Mouse (Mus musculus): ENCODE results near the gene Brap. TPM values are rescaled to one million over a fixed set of nuclear protein-coding genes. Genes with fewer than 3 reads are reported as not detected.
"Not testable (repeated sequence)": the region's sequence is repeated elsewhere in the genome, so short reads cannot be mapped to it uniquely, and the experiment has no call there.

The Brap gene
- polyA plus RNA-seq, 1 experiment from 2014 or later, result 26.6 TPM

DNA sequence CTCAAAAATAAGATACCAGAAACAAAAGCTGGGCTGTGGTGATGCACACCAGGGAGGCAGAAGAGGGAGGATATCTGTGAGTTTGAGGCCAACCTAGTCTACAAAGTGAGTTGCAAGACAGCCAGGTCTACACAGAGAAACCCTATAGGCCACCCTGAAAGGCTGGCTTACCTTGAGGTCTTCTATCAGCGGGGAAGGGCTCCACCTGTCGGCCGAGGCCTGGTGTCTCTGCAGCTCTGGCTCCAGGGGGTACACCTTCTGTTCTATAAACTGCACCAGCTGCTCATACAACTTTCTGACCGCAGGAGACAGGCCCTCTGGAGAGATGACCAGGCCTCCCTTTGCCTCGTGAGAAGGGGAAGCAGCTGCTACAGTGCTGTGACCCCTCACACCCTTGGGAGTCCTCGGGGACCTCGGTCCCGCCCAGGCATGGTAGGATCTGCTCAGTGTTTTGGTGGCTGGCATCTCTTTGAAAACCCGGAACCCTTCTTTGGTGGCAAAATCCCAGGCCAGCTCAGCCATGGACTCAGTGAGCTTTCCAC is 29.2 kb upstream of the Brap start:
- not testable (repeated sequence) for H3K27me3 ChIP-seq (ENCODE audit: control insufficient read depth, insufficient read depth, low read length); ATAC-seq (ENCODE audit: insufficient number of reproducible peaks, insufficient read depth, low FRiP score, low read depth); H3K36me3 ChIP-seq (ENCODE audit: control insufficient read depth, insufficient read depth, low read length); H3K9ac ChIP-seq (ENCODE audit: low read length); H3K4me2 ChIP-seq (ENCODE audit: low read length); H3K4me3 ChIP-seq (ENCODE audit: control insufficient read depth in 1 of 2, insufficient read depth in 1 of 2, low read depth in 1 of 2, low read length in 2 of 2); H3K27ac ChIP-seq (replicated peaks in 1 of 2; ENCODE audit: control insufficient read depth in 1 of 2, insufficient read depth in 1 of 2, low read depth in 2 of 2, low read length in 2 of 2); H3K4me1 ChIP-seq (ENCODE audit: control insufficient read depth in 2 of 2, insufficient read depth in 2 of 2, low read length in 2 of 2); H3K9me3 ChIP-seq (ENCODE audit: control insufficient read depth, low read length)
- WGBS, result 66% methylated on average over 8 of the region's 9 CpGs

DNA sequence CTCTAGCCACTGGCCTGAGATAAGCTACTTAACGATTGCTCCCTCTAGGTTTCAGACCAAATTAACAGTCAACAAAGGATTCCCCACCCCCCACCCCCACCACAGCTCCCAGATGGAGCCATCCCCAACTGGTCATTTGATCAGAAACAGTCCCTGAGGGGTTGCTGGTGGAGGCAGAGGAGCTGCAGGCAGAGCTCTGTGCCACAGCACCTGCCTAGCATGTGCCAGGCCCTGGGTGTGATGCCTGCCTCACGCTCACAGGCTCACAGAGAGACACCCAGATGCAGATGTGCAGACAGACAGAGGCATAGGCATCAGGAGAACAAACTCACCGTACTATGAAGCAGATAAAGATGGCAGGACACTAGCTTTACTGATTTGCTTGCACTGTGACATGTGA is 27.6 kb upstream of the Brap start:
- Histone ChIP-seq H3K9ac (ENCODE audit: low read length) (no peak overlapping the region), H3K36me3 (ENCODE audit: control insufficient read depth, insufficient read depth, low read length) (no peaks in the 10 kb centered on the region), H3K9me3 (ENCODE audit: control insufficient read depth, low read length) (no peaks in the 10 kb centered on the region), H3K4me1 (ENCODE audit: control insufficient read depth in 2 of 2, insufficient read depth in 2 of 2, low read length in 2 of 2) (no peaks in the 10 kb centered on the region), H3K4me2 (ENCODE audit: low read length) (no peak overlapping the region), H3K27ac (replicated peaks in 1 of 2; ENCODE audit: control insufficient read depth in 1 of 2, insufficient read depth in 1 of 2, low read depth in 2 of 2, low read length in 2 of 2) (no peak overlapping the region), H3K4me3 (ENCODE audit: control insufficient read depth in 1 of 2, insufficient read depth in 1 of 2, low read depth in 1 of 2, low read length in 2 of 2) (no peak overlapping the region), H3K27me3 (ENCODE audit: control insufficient read depth, insufficient read depth, low read length) (no peaks in the 10 kb centered on the region)
- no peak for ATAC-seq (ENCODE audit: insufficient number of reproducible peaks, insufficient read depth, low FRiP score, low read depth)
- WGBS, result 28% methylated on average over 3 of the region's 3 CpGs

DNA sequence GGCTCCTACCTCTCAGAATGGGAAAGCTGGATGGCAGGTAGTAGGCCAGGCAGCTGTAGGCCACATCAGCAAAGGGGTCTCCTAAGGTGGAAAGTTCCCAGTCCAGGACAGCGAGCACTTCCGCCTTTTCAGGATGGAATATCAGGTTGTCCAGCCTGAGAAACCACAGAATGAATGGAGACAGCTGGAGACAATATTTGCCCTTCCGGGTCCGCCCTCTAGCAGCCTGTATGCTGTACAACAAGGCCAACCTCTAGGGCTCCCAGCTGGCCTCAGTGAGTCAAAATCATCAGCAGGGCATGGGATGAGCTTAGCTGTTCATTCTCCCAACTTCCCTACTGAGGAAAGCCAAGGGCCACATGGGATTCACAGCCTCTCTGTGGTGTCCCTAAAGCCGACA is 25.7 kb upstream of the Brap start:
- 86% methylated on average over 5 of the region's 5 CpGs for WGBS
- H3K4me2 ChIP-seq (ENCODE audit: low read length), result no peak overlapping the region
- no peak overlapping the region for H3K4me3 ChIP-seq (ENCODE audit: control insufficient read depth in 1 of 2, insufficient read depth in 1 of 2, low read depth in 1 of 2, low read length in 2 of 2)
- H3K36me3 ChIP-seq (ENCODE audit: control insufficient read depth, insufficient read depth, low read length), result no peaks in the 10 kb centered on the region
- H3K27me3 ChIP-seq (ENCODE audit: control insufficient read depth, insufficient read depth, low read length), result no peaks in the 10 kb centered on the region
- no peak overlapping the region for H3K27ac ChIP-seq (replicated peaks in 1 of 2; ENCODE audit: control insufficient read depth in 1 of 2, insufficient read depth in 1 of 2, low read depth in 2 of 2, low read length in 2 of 2)
- no peak for ATAC-seq (ENCODE audit: insufficient number of reproducible peaks, insufficient read depth, low FRiP score, low read depth)
- H3K9me3 ChIP-seq (ENCODE audit: control insufficient read depth, low read length), result no peaks in the 10 kb centered on the region
- H3K4me1 ChIP-seq (ENCODE audit: control insufficient read depth in 2 of 2, insufficient read depth in 2 of 2, low read length in 2 of 2), result no peaks in the 10 kb centered on the region
- no peak overlapping the region for H3K9ac ChIP-seq (ENCODE audit: low read length)

DNA sequence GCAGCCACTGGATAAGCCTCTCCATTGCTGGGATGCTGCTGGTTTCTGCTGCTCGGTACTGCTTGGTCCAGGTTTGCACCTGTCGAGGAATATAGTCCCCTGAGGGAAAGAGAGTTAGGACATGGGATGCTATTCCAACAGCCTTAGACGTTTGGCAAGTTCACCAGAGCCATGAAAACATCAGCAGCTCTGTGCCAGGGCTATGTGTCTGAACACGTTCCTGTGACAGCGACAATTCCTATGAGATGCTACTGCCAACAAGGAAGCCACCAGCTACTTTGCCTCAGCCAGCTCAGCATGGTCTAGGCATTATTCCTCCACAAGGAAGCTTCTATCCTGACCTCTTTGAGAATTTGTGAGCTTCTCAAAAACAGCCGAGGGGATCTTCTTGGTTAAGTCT is 23.1 kb upstream of the Brap start:
- Histone ChIP-seq H3K4me3 (ENCODE audit: control insufficient read depth in 1 of 2, insufficient read depth in 1 of 2, low read depth in 1 of 2, low read length in 2 of 2) (no peak overlapping the region), H3K27ac (replicated peaks in 1 of 2; ENCODE audit: control insufficient read depth in 1 of 2, insufficient read depth in 1 of 2, low read depth in 2 of 2, low read length in 2 of 2) (no peak overlapping the region), H3K4me1 (ENCODE audit: control insufficient read depth in 2 of 2, insufficient read depth in 2 of 2, low read length in 2 of 2) (no peaks in the 10 kb centered on the region), H3K27me3 (ENCODE audit: control insufficient read depth, insufficient read depth, low read length) (no peaks in the 10 kb centered on the region), H3K9ac (ENCODE audit: low read length) (no peak overlapping the region), H3K9me3 (ENCODE audit: control insufficient read depth, low read length) (no peaks in the 10 kb centered on the region), H3K36me3 (ENCODE audit: control insufficient read depth, insufficient read depth, low read length) (no peaks in the 10 kb centered on the region), H3K4me2 (ENCODE audit: low read length) (no peak overlapping the region)
- no peak for ATAC-seq (ENCODE audit: insufficient number of reproducible peaks, insufficient read depth, low FRiP score, low read depth)
- 78% methylated on average over 6 of the region's 6 CpGs for WGBS

DNA sequence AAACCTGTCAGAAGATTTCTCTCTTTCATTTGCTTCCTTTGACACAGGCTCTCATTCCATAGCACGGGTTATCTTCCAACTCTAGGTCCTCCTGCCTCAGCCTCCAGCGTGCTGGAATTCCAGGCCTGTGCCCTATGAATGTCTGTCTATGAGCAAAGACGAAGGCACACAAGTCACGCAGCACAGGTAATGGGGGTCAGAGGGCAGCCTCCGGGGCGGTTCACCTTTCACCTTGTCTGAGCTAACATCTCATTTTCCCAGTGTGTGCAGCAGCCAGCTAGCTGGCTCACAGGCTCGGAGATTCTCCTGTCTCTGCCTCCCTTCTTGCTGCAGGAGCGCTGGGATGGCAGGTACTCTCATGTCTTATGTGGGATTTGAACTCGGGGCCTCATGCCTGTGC is 20.8 kb upstream of the Brap start:
- Histone ChIP-seq H3K4me3 (ENCODE audit: control insufficient read depth in 1 of 2, insufficient read depth in 1 of 2, low read depth in 1 of 2, low read length in 2 of 2) (no peak overlapping the region), H3K9me3 (ENCODE audit: control insufficient read depth, low read length) (no peaks in the 10 kb centered on the region), H3K4me2 (ENCODE audit: low read length) (no peak overlapping the region), H3K27me3 (ENCODE audit: control insufficient read depth, insufficient read depth, low read length) (no peaks in the 10 kb centered on the region), H3K27ac (replicated peaks in 1 of 2; ENCODE audit: control insufficient read depth in 1 of 2, insufficient read depth in 1 of 2, low read depth in 2 of 2, low read length in 2 of 2) (no peak overlapping the region), H3K4me1 (ENCODE audit: control insufficient read depth in 2 of 2, insufficient read depth in 2 of 2, low read length in 2 of 2) (no peaks in the 10 kb centered on the region), H3K36me3 (ENCODE audit: control insufficient read depth, insufficient read depth, low read length) (no peaks in the 10 kb centered on the region), H3K9ac (ENCODE audit: low read length) (no peak overlapping the region)
- no peak for ATAC-seq (ENCODE audit: insufficient number of reproducible peaks, insufficient read depth, low FRiP score, low read depth)
- 87% methylated on average over 9 of the region's 9 CpGs for WGBS

DNA sequence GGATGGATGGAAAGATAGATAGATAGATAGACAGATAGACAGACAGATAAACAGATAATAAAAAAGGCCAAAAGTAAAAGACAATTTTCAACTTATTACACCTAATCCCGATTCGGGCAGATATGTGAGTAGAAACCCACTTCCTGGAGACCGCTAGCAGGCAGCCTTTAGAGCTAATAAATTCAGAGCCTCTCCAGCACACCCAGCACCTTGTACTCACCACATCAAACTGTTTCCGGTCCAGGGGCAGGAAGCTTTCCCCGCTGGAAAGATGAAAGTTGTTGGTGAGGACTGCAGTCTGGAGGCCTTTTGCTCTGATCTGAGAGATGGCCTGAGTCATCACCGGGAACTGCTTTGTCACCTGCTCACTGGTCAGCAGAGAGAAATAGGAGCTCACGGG is 11.2 kb upstream of the Brap start:
- H3K9me3 ChIP-seq (ENCODE audit: control insufficient read depth, low read length), result no peaks in the 10 kb centered on the region
- H3K27ac ChIP-seq (replicated peaks in 1 of 2; ENCODE audit: control insufficient read depth in 1 of 2, insufficient read depth in 1 of 2, low read depth in 2 of 2, low read length in 2 of 2), result no peak overlapping the region
- no peak for ATAC-seq (ENCODE audit: insufficient number of reproducible peaks, insufficient read depth, low FRiP score, low read depth)
- no peaks in the 10 kb centered on the region for H3K27me3 ChIP-seq (ENCODE audit: control insufficient read depth, insufficient read depth, low read length)
- no peak overlapping the region for H3K4me3 ChIP-seq (ENCODE audit: control insufficient read depth in 1 of 2, insufficient read depth in 1 of 2, low read depth in 1 of 2, low read length in 2 of 2)
- no peak overlapping the region for H3K4me2 ChIP-seq (ENCODE audit: low read length)
- no peaks in the 10 kb centered on the region for H3K36me3 ChIP-seq (ENCODE audit: control insufficient read depth, insufficient read depth, low read length)
- WGBS, result 77% methylated on average over 7 of the region's 7 CpGs
- no peaks in the 10 kb centered on the region for H3K4me1 ChIP-seq (ENCODE audit: control insufficient read depth in 2 of 2, insufficient read depth in 2 of 2, low read length in 2 of 2)
- H3K9ac ChIP-seq (ENCODE audit: low read length), result no peak overlapping the region

DNA sequence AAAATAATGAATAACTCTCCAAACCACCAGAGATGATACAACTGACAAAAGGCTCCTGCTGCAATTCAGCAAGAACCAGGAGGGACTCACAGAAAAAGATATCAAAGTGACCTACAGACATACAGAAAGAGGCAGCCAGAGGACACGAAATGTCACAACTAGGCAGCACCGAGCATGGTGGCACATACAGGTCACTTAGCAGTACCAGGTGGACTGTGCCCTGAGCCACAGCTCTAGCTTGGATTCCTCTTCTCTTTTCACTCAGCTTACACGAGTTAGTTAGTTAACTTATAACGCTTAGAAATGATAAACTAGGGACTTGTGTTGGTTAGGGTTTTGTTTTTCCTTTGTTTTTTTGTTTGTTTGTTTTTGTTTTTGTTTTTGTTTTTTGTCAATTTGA is 5.8 kb upstream of the Brap start:
- no peak for ATAC-seq (ENCODE audit: insufficient number of reproducible peaks, insufficient read depth, low FRiP score, low read depth)
- 76% methylated on average over 4 of the region's 4 CpGs for WGBS

DNA sequence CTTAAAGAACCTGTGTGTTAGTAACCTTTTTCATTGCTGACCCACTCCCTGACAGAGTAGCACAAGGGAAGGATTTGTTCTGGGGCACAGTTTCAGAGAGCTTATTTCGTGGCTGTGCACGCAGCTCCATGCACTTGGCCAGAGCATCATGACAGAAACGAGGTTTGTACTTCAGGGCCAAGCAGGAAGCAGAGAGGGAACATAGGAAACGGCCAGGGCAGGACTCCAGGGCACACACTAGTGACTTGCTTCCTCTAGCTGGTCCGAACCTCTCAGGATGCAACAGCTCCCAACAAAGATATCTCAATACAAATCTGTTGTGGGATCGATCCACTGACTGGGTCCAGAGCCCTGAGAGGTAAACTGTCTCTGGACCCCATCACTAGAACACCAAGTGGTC is 3.5 kb upstream of the Brap start:
- WGBS, result 68% methylated on average over 6 of the region's 6 CpGs
- ATAC-seq (ENCODE audit: insufficient number of reproducible peaks, insufficient read depth, low FRiP score, low read depth), result not testable (repeated sequence)

More for the DNA sequence above, 5.8 kb upstream of the Brap start:
- H3K4me1 ChIP-seq (ENCODE audit: control insufficient read depth in 2 of 2, insufficient read depth in 2 of 2, low read length in 2 of 2), result no peaks in the 10 kb centered on the region
- no peak overlapping the region for H3K27ac ChIP-seq (replicated peaks in 1 of 2; ENCODE audit: control insufficient read depth in 1 of 2, insufficient read depth in 1 of 2, low read depth in 2 of 2, low read length in 2 of 2)
- no peaks in the 10 kb centered on the region for H3K36me3 ChIP-seq (ENCODE audit: control insufficient read depth, insufficient read depth, low read length)
- H3K27me3 ChIP-seq (ENCODE audit: control insufficient read depth, insufficient read depth, low read length), result no peaks in the 10 kb centered on the region
- H3K4me2 ChIP-seq (ENCODE audit: low read length), result no peak overlapping the region
- no peak overlapping the region for H3K4me3 ChIP-seq (ENCODE audit: control insufficient read depth in 1 of 2, insufficient read depth in 1 of 2, low read depth in 1 of 2, low read length in 2 of 2)
- no peak overlapping the region for H3K9ac ChIP-seq (ENCODE audit: low read length)
- H3K9me3 ChIP-seq (ENCODE audit: control insufficient read depth, low read length), result no peaks in the 10 kb centered on the region

More for the DNA sequence above, 3.5 kb upstream of the Brap start:
- H3K9me3 ChIP-seq (ENCODE audit: control insufficient read depth, low read length); H3K4me2 ChIP-seq (ENCODE audit: low read length); H3K4me3 ChIP-seq (ENCODE audit: control insufficient read depth in 1 of 2, insufficient read depth in 1 of 2, low read depth in 1 of 2, low read length in 2 of 2); H3K36me3 ChIP-seq (ENCODE audit: control insufficient read depth, insufficient read depth, low read length); H3K27me3 ChIP-seq (ENCODE audit: control insufficient read depth, insufficient read depth, low read length); H3K4me1 ChIP-seq (ENCODE audit: control insufficient read depth in 2 of 2, insufficient read depth in 2 of 2, low read length in 2 of 2); H3K27ac ChIP-seq (replicated peaks in 1 of 2; ENCODE audit: control insufficient read depth in 1 of 2, insufficient read depth in 1 of 2, low read depth in 2 of 2, low read length in 2 of 2); H3K9ac ChIP-seq (ENCODE audit: low read length): not testable (repeated sequence)
